Mouse (Mus musculus) testis, adult 2 months (tissue): ENCODE measurements around the gene Taar1. TPM values are rescaled to one million over a fixed set of nuclear protein-coding genes. Genes with fewer than 3 reads are reported as not detected.

Source experiments
- H3K27ac ChIP-seq: fragments of 200-500 bp; 2 replicates; pipeline ENCODE4 v1.5.1; 2012; ENCODE audit warnings: low read depth, low read length; ENCODE audit not compliant: control insufficient read depth, insufficient read depth
- H3K27me3 ChIP-seq: fragments of 200-500 bp; 2 replicates; pipeline ENCODE4 v1.6.1; 2012; ENCODE audit warnings: mild to moderate bottlenecking, low read length, moderate library complexity; ENCODE audit not compliant: control insufficient read depth, insufficient read depth
- H3K36me3 ChIP-seq: fragments of 200-500 bp; 2 replicates; pipeline ENCODE4 v1.6.1; 2012; ENCODE audit warnings: mild to moderate bottlenecking, low read length; ENCODE audit not compliant: control insufficient read depth, insufficient read depth
- H3K4me1 ChIP-seq: fragments of 200-500 bp; 2 replicates; pipeline ENCODE4 v1.6.1; 2012; ENCODE audit warnings: low read length; ENCODE audit not compliant: control insufficient read depth, insufficient read depth
- H3K4me3 ChIP-seq: fragments of 200-500 bp; 2 replicates; pipeline ENCODE4 v1.5.1; 2012; ENCODE audit warnings: low read depth, mild to moderate bottlenecking, low read length, moderate library complexity, mixed read lengths; ENCODE audit not compliant: control insufficient read depth
- CTCF ChIP-seq: fragments of 200-500 bp; IDR thresholded peaks from 2 replicates; pipeline ENCODE4 v1.5.1; 2012; ENCODE audit warnings: low read depth, mild to moderate bottlenecking, inconsistent platforms, low read length, moderate library complexity; ENCODE audit not compliant: control insufficient read depth, insufficient read depth, insufficient replicate concordance
- POLR2A ChIP-seq: fragments of 200-500 bp; IDR thresholded peaks from 2 replicates; pipeline ENCODE4 v1.6.1; 2012; ENCODE audit warnings: low read depth, mild to moderate bottlenecking, inconsistent platforms, low read length, moderate library complexity; ENCODE audit not compliant: control insufficient read depth
- polyA plus RNA-seq: library from polyadenylated mRNA; depleted of rRNA; stranded (reverse); fragments of >200 nt; gene quantifications from 2 replicates; pipeline ENCODE4 v1.2.3, GENCODE M21; 2012; rRNA removed

The Taar1 gene
- polyA plus RNA-seq, 1 experiment: not detected

- TF ChIP-seq CTCF (no peak), POLR2A (no peak)
- Histone ChIP-seq H3K4me1 (no peaks in the 10 kb centered on the region), H3K27ac (no peak within 1 kb of the TSS)
These were observed 29.4 kb downstream of the Taar1 start, which contains the start of gene Taar3 for GRCm38 (mm10) chr10:23949508-23950005. Gene Taar3 (plus strand): TSS chr10:23949558.

DNA sequence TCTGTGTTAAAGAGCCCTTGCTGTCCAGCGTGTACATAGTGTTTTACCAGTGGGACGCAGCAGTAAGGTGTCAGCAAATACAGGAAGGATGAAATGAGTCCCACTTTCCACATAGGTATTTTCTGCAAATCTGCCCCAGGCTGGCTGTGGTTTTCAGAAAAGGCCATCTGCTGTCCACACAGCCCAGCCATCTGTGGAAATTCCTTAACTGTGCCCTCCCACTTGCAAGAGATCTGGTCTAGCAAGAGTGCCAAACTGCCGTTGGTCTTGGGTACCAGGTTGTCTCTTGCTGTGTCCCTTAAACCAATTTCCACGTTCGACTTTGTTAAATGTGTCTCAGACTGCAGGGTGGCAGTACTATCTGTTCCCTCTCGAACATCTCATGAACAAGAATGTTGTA is 31.6 kb downstream of the Taar1 start:
- TF ChIP-seq POLR2A: no peak
- no peak for TF ChIP-seq CTCF
- no peak overlapping the region for H3K27ac ChIP-seq

More at GRCm38 (mm10) chr10:23949508-23950005, 29.4 kb downstream of the Taar1 start, which contains the start of gene Taar3:
- Histone ChIP-seq H3K4me3 (no peak within 1 kb of the TSS), H3K27me3 (no peaks in the 10 kb centered on the region), H3K36me3 (no peaks in the 10 kb centered on the region)

GRCm38 (mm10) chr10:23959071-23959470 is 38.9 kb downstream of the Taar1 start:
- Histone ChIP-seq H3K4me1 (no peaks in the 10 kb centered on the region), H3K27ac (no peak overlapping the region), H3K4me3 (no peak overlapping the region), H3K27me3 (no peaks in the 10 kb centered on the region), H3K36me3 (no peaks in the 10 kb centered on the region)
- TF ChIP-seq POLR2A (no peak), CTCF (no peak)

More for the DNA sequence above, 31.6 kb downstream of the Taar1 start:
- Histone ChIP-seq H3K27me3 (no peaks in the 10 kb centered on the region), H3K4me3 (no peak overlapping the region), H3K36me3 (no peaks in the 10 kb centered on the region), H3K4me1 (no peaks in the 10 kb centered on the region)

GRCm38 (mm10) chr10:23960444-23960915 is 40.3 kb downstream of the Taar1 start, which contains the start of gene Taar4:
Gene Taar4 (plus strand): TSS chr10:23960494.
- H3K36me3 ChIP-seq: no peaks in the 10 kb centered on the region
- no peaks in the 10 kb centered on the region for H3K27me3 ChIP-seq
- no peaks in the 10 kb centered on the region for H3K4me1 ChIP-seq
- TF ChIP-seq POLR2A: no peak
- no peak for TF ChIP-seq CTCF
- H3K4me3 ChIP-seq: no peak within 1 kb of the TSS
- no peak within 1 kb of the TSS for H3K27ac ChIP-seq

GRCm38 (mm10) chr10:23963444-23963843 is 43.3 kb downstream of the Taar1 start:
- TF ChIP-seq POLR2A (no peak), CTCF (no peak)
- Histone ChIP-seq H3K27ac (no peak overlapping the region), H3K36me3 (no peaks in the 10 kb centered on the region), H3K4me3 (no peak overlapping the region), H3K27me3 (no peaks in the 10 kb centered on the region), H3K4me1 (no peaks in the 10 kb centered on the region)

DNA sequence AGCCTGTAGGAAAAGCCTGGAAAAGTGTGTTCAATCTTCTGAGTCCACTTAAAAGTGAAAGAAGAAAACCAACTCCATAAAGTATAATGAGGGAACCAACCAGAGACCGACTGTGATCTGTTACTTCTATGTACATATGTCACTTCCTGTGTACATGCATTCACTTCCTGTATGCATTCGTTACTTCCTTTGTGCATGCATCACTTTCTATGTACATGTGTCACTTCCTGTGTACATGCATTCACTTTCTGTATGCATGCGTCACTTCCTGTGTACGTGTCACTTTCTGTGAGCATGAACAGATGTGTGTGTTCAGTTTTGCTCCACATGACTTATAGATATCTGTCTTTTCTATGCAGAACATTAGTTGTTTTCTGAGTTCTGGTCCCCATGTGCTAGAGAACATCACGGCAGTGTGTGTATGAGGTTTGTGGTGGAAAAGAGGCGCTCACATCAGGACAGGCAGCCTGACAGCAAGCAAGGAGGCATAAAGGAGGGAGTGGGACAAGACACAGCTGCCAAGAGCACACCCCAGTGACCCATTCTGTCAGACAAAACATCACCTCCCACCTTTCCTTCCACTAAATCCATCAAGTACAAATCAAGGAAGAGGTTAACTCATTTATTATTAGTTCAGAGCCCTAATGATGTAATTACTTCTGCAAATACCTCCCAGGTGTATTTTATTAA is 44.9 kb downstream of the Taar1 start:
- no peak for TF ChIP-seq POLR2A
- no peak for TF ChIP-seq CTCF
- H3K27me3 ChIP-seq: no peaks in the 10 kb centered on the region
- H3K4me3 ChIP-seq: no peak overlapping the region
- no peak overlapping the region for H3K27ac ChIP-seq
- H3K4me1 ChIP-seq: no peaks in the 10 kb centered on the region
- no peaks in the 10 kb centered on the region for H3K36me3 ChIP-seq

DNA sequence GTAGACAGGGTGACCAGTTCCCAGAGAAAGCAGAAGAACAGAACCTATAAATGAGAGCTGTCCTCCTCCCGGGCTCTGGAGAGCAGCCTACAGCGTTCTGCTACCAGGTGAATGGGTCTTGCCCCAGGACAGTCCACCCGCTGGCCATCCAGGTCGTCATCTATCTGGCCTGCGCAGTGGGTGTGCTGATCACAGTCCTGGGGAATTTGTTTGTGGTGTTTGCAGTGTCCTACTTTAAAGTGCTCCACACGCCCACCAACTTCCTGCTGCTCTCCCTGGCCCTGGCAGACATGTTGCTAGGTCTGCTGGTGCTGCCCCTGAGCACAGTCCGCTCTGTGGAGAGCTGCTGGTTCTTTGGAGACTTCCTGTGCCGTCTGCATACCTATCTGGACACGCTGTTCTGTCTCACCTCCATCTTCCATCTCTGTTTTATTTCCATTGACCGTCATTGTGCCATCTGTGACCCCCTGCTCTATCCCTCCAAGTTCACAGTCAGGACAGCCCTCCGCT is 50.6 kb downstream of the Taar1 start, which contains the start of gene Taar5:
Gene Taar5, plus strand, starts transcription at position 51 of the 510 bp plus-strand sequence.
- no peak within 1 kb of the TSS for H3K4me3 ChIP-seq
- TF ChIP-seq POLR2A (no peak), CTCF (no peak)
- H3K27ac ChIP-seq: no peak within 1 kb of the TSS
- H3K27me3 ChIP-seq: no peaks in the 10 kb centered on the region
- H3K36me3 ChIP-seq: no peaks in the 10 kb centered on the region
- no peaks in the 10 kb centered on the region for H3K4me1 ChIP-seq

Other genes with a start within 250 kb of the Taar1 start
- 737 and 854 TPM in 2 replicates for gene Rps12, start 133.1 kb upstream of the Taar1 start, polyA plus RNA-seq
- 1.6 and 1.9 TPM in 2 replicates for gene Slc18b1, start 123.4 kb upstream of the Taar1 start, polyA plus RNA-seq
- gene Vnn3, start 68.9 kb upstream of the Taar1 start, polyA plus RNA-seq: 0.30 and 0.38 TPM in 2 replicates
- 0.22 and 1.1 TPM in 2 replicates for gene Vnn1, start 25.7 kb upstream of the Taar1 start, polyA plus RNA-seq
- gene Taar2, start 18.2 kb downstream of the Taar1 start, polyA plus RNA-seq: not detected in 2 replicates
- not detected in 2 replicates for gene Taar3, start 29.2 kb downstream of the Taar1 start, polyA plus RNA-seq
- not detected in 2 replicates for gene Taar4, start 40.1 kb downstream of the Taar1 start, polyA plus RNA-seq
- not detected in 2 replicates for gene Taar5, start 50.4 kb downstream of the Taar1 start, polyA plus RNA-seq
- not detected in 2 replicates for gene Taar6, start 65.3 kb downstream of the Taar1 start, polyA plus RNA-seq
- not detected in 2 replicates for gene Taar7a, start 73.1 kb downstream of the Taar1 start, polyA plus RNA-seq
- not detected in 2 replicates for gene Taar7b, start 79.6 kb downstream of the Taar1 start, polyA plus RNA-seq
- gene Taar7d, start 106.9 kb downstream of the Taar1 start, polyA plus RNA-seq: not detected in 2 replicates
- not detected in 2 replicates for gene Taar7e, start 117.3 kb downstream of the Taar1 start, polyA plus RNA-seq
- gene Taar7f, start 129.2 kb downstream of the Taar1 start, polyA plus RNA-seq: not detected in 2 replicates
- gene Taar8a, start 156.1 kb downstream of the Taar1 start, polyA plus RNA-seq: not detected in 2 replicates
- gene Taar8b, start 171.9 kb downstream of the Taar1 start, polyA plus RNA-seq: not detected in 2 replicates
- gene Taar8c, start 181.6 kb downstream of the Taar1 start, polyA plus RNA-seq: not detected in 2 replicates
- gene Taar9, start 189.2 kb downstream of the Taar1 start, polyA plus RNA-seq: not detected in 2 replicates
- 9.8 and 14.9 TPM in 2 replicates for gene Stx7, start 228.9 kb downstream of the Taar1 start, polyA plus RNA-seq